Mouse (Mus musculus) left cerebral cortex, adult 18-20 months (tissue): ENCODE data around the gene Cdx2. TPM values are rescaled to one million over a fixed set of nuclear protein-coding genes. Genes with fewer than 3 reads are reported as not detected.

Experiments used
- DNase-seq, 2 experiments: peaks; one replicate each; pipeline ENCODE4 v3.0.0; 2021 to 2022; ENCODE audit warnings: low spot score in 2 of 2, mixed read lengths in 1 of 2
- total RNA-seq, 2 experiments: library from RNA; stranded (reverse); gene quantifications; 2 replicates each; pipeline ENCODE4 v1.2.3; 2021

The Cdx2 gene
- total RNA-seq, 2 experiments from 2014 or later = not detected

GRCm38 (mm10) chr5:147293127-147293910, 13.8 kb downstream of the Cdx2 start:
- DNase-seq = peak; percentile 45 to 65

DNA sequence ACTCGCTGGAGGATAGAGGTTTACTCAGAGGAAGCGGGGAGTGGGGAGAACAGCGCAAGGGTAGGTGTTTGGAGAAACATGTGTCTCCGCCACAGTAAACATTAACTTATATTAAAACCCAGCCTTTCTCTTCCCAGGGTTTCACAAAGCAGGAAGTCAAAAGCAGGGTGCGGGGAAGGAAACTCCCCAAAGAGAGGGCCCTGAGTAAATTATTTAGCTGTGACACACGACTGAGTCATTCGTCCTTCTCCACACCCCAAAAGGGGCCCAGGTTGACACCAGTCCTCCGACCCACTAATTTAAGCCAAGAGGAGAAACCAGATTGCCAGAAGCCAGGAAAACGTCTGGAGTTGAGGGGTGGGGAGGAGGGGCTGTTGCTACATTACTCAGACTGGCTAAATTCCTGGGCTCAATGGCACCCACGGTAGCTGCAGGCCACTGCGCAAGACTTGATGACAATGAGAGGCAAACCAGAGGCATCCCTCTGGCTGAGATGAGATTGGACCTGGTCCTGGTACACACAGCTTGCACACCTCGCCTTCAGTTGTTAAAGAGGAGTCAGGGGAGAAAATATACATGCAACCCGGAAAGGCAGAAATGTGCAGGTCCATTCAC, 14.5 kb downstream of the Cdx2 start:
- no peak for DNase-seq

DNA sequence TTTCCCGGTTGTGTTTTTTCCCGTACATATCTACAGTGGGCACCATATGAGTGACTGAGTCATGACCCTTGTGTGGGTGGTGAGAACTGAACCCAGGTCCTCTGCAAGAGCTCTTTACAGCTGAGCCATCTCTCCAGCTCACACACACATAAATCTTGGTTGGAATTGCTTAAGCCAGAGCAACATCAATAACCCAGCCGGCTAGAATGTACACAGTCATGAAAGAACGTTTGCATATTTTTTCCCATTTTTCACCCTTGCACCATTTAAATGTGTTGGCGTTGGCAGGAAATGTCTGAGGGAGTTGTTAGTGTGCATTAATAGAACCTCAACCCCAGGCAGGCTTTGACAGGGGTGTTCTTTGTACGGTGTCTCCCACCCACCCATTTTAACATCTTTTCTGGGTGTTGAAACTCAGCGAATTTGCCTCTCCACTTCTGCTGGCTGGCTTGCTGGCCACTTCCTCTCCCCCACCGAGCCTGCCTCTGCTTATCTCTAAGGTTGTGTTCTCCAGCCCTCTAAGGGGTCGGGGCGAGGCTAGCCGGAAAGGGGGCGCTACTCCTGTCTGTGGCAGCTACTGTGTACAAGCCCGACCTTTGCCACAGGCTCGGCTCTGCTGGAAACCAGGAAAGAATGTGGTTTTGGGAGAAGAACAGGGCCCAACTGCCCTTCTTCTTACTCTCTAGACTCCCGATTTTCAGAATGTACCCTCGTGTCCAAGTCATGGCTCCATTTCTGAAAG, 15.1 kb downstream of the Cdx2 start:
- no peak for DNase-seq

DNA sequence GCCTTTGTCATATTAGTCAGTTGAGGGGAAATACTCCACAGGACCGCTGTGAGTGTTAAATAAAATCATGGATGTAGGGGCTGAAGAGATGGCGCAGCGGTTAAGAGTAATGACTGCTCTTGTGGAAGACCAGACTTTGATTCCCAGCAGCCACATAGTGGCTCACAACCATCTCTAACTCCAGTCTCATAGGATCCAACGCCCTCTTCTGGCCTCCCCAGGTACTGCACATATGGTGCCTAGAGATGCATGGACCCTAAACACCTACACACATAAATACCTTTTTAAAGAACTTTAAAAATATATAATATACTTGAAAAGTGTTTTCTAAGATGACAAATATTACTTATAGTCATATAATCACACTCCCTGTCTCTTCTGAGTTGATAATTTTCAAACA, 22.7 kb downstream of the Cdx2 start:
- DNase-seq = no peak

- no peak for DNase-seq
Measured at GRCm38 (mm10) chr5:147277547-147277925, 29.5 kb downstream of the Cdx2 start.

- DNase-seq = no peak
Measured at GRCm38 (mm10) chr5:147276701-147277546, 30.1 kb downstream of the Cdx2 start.

DNA sequence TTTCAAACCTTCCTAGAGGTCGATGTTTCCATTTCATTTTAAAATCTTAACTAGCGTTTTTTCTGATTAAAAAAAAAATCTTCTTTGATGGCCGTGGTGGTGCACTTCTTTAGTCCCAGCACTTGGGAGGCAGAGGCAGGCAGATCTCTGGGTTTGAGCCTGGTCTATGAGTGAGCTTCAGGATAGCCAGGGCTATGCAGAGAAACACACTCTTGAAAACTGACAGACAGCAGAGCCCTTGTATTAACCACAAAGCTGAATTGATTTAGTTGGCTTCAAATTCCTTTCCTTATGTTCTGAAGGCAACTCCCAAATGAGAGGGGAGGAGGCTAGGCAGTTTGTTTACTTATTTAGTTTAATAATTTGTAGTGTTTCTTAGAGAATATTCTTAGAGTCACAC, 31.3 kb downstream of the Cdx2 start:
- no peak for DNase-seq

- no peak for DNase-seq
Measured at GRCm38 (mm10) chr5:147274174-147275141, 32.6 kb downstream of the Cdx2 start.

GRCm38 (mm10) chr5:147272808-147273345, 34.2 kb downstream of the Cdx2 start:
- DNase-seq = no peak

DNA sequence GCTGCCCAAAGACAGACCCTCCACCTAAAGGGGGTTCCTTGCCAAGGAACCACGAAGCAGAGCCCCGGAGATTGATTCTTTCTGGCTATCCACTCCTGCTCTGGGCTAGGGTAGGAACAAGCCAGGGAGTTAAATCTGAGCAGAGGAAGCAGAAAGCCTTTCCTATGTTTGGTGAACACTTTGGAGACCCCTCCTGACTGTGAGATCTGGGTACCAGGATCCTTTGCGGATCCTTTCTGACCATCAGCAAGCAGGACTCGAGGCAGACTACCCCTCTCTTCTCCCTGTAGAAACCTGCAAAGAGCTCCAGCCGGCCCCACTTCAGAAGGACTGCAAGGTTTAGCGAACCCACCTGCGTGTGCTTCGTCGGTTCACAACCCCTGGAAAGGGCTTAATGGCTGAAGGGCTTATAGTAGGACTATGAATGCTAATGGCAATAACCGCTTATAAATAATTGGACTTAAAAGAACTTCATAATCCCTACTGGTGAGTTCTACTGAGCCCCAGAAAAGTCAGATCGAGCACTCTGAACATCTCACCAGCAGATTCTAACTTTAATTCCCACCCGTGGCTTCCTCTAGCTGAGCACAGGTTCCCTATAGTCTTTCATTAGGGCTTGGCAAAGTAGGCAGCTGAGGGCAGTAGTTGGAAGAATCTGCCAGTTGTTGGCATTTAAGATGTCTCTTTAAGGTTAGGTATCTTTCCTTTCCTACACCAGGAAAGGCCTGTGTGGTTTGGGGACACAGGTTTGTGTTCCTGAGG, 34.8 kb downstream of the Cdx2 start:
- no peak for DNase-seq

GRCm38 (mm10) chr5:147270673-147271655, 36.1 kb downstream of the Cdx2 start:
- DNase-seq = no peak

DNA sequence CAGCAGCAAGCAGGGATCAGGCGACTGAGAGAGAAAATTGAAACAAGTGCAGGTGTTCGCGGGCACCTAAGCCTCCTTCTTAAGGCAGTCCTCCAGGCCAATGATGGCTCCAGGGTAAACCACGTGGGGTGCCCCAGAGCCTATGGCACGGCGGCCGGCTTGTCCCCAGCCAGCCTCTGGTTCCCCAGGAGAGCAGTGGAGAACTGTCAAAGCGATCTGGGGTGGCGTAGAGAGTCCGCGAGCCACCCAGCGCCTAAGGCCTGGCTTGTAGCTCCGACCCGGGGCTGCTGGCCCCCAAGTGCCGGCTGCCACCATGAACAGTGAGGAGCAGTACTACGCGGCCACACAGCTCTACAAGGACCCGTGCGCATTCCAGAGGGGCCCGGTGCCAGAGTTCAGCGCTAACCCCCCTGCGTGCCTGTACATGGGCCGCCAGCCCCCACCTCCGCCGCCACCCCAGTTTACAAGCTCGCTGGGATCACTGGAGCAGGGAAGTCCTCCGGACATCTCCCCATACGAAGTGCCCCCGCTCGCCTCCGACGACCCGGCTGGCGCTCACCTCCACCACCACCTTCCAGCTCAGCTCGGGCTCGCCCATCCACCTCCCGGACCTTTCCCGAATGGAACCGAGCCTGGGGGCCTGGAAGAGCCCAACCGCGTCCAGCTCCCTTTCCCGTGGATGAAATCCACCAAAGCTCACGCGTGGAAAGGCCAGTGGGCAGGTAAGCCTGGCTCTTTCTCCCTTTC, 37.0 kb downstream of the Cdx2 start, which contains the start of gene Pdx1:
Pdx1 (plus strand) TSS at position 34 of the 747 bp plus-strand sequence.
- no peak for DNase-seq

DNA sequence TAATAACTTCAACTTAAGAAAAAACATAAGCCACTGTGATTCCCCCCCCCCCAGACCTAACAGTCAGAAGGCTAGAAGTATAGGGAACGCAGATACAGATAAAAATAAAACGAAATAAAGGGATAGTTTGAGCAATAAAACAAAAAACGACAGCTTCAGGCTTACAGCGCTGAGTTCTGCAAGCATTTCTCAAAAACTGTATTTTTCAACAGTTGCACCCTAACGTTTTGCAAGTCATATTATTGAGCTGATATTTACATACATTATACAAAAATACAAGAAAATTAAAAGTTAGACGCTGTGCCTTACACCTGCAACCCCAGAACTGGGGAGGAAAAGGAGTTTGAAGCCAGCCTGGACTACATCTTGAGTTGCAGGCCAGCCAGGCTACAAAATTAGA, 37.7 kb downstream of the Cdx2 start:
- no peak for DNase-seq

DNA sequence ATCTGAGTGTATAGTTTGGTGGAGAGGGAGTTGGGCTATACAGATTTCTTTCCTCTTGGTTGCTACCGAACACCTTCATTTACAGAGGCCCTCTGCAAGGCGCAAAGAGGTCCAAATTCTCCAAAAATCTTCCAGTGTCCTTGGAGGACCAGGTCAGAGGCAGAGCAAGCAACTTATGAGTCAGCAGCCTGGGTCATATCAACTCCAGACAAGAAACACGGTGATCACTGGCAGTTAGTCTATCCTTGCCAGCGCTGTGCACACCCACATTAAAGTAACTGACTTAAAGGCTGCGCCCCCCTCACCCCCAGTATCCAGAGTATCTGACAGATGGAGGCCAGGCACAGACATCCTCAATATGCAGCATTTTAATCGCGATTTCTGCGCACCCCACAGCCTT, 38.3 kb downstream of the Cdx2 start:
- DNase-seq = no peak

DNA sequence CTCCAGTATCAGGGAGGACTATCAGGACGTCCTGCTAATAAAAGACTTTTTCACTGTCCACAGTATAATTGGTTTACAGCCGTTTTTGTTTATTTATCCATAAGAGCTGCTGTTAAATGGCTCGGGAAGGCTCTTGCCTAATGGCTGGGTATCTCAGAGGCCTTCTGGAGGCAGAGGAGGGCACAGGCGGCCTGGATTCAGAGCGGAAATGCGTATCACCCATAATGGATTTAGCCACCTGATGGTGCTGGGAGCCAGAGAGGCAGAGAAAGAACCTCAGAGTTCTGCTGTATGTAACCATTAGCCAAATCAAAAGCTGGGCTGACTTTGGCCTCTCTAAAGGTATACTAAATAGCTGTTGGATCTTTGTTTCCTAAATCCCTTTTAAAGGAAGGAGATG, 39.6 kb downstream of the Cdx2 start:
- DNase-seq = no peak

DNA sequence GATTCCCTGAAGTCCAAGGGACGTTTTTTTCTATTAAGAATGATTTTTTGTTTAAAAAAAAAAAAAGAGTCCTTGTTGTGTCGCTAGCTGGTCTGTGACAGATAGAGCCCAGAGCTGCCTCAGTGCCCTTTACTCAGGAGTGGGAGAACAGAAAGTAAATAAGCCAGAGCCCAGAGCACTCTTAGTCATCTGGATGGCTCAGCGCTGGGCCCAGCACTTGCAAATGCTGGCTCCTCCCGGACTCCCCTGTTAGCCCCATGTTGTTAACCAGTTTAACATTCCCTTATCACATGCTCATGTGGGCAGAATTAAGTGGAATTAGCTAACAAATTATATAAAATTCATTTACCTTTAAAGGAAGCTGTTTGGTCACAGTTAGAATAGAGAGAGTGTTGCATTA, 43.1 kb downstream of the Cdx2 start:
- DNase-seq = no peak
